Mouse (Mus musculus): Measurements from ENCODE around the gene F2rl2. TPM values are rescaled to one million over a fixed set of nuclear protein-coding genes. Genes with fewer than 3 reads are reported as not detected.

Gene F2rl2
- polyA plus RNA-seq, 1 experiment: 0.44 TPM

DNA sequence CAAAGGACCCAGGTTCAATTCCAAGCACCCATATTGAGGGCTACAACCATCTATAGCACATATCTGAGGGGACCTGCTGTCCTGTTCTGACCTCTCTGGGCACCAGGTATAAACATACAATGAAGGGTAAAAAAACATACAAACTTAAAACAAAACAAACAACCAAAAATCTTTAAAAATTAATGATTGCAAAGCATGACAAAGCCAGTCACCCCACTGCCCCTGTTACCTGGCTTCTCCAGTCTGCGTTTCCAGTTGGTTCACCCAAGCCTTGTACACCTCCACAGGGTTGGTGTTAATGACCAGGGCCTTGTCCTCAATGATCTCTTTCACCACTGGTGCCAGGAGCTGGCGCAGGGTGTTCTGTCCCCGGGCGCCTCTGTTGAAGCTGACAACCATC, 32.8 kb upstream of the F2rl2 start:
- H3K27ac ChIP-seq (ENCODE audit: insufficient read depth, low read length): no peak overlapping the region
- WGBS: 96% methylated on average over 4 of the region's 4 CpGs
- no peaks in the 10 kb centered on the region for H3K27me3 ChIP-seq (ENCODE audit: control insufficient read depth, insufficient read depth, low read length)
- TF ChIP-seq CTCF (IDR thresholded peaks at IDR 0.05; ENCODE audit: borderline replicate concordance, insufficient read depth, low read depth, low read length) (no peak), POLR2A (IDR thresholded peaks at IDR 0.05; ENCODE audit: borderline replicate concordance, insufficient read depth, low read length) (no peak)
- no peaks in the 10 kb centered on the region for H3K4me1 ChIP-seq (ENCODE audit: control insufficient read depth, insufficient read depth, low read length)
- no peak overlapping the region for H3K4me3 ChIP-seq (replicated peaks; ENCODE audit: insufficient read depth, low read depth, low read length)
- no peak for DNase-seq

DNA sequence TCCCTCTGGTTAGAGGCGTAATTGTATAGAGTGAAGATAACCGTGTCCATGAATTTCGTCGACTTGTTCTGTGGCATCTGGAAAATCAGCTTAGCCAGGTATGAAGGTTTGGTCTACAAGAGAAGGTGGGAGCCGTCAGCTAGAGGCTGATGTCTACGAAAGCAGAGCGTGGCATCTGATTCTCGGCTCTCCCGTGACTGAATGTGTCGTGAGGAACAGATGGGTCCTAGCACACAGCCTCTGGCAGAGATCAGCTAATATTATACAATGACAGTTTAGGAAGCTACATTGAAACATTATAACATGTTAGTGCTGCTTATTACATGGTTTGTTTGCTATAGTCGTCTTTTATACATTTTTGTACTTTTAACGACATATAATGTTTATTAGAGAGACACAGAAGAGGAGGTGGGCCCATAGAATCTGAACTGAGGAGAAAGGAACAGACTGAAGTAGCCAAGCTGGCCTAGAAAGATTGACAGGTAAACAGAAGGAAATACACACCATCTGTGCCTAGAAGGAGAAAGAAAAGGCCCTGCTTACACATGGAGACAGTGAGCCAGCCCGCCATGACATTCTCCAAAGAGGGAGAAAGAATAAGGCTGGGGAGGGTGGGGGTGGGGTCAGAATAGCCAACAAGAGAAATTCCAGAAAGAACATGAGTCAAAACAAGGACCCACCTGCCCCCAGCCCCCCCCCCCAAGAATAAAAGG, 30.9 kb upstream of the F2rl2 start:
- TF ChIP-seq POLR2A (IDR thresholded peaks at IDR 0.05; ENCODE audit: borderline replicate concordance, insufficient read depth, low read length) (no peak), CTCF (IDR thresholded peaks at IDR 0.05; ENCODE audit: borderline replicate concordance, insufficient read depth, low read depth, low read length) (no peak)
- H3K4me3 ChIP-seq (replicated peaks; ENCODE audit: insufficient read depth, low read depth, low read length): no peak overlapping the region
- H3K27me3 ChIP-seq (ENCODE audit: control insufficient read depth, insufficient read depth, low read length): no peaks in the 10 kb centered on the region
- no peak for DNase-seq
- no peaks in the 10 kb centered on the region for H3K4me1 ChIP-seq (ENCODE audit: control insufficient read depth, insufficient read depth, low read length)
- 77% methylated on average over 13 of the region's 13 CpGs for WGBS
- H3K27ac ChIP-seq (ENCODE audit: insufficient read depth, low read length): no peak overlapping the region

DNA sequence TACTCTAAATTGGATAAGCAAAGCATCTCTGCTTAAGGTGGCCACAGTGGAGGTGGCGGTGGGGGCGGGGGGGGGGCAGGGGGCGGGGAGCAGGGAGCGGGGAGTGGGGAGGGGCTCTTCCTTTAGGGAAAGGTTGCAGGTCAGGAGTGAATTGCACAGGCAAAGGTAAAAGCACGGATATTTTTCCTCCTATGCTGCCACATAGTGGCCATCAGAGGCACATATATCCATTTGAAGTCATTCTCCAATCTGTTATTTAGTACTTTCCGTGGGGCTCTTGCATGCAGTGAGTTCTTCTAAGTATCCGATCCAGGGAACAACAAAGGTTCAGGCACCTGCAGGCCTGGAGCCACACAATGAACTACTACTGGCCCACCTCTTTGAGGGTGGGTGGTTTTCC, 29.4 kb upstream of the F2rl2 start:
- Histone ChIP-seq H3K27ac (ENCODE audit: insufficient read depth, low read length) (no peak overlapping the region), H3K27me3 (ENCODE audit: control insufficient read depth, insufficient read depth, low read length) (no peaks in the 10 kb centered on the region), H3K4me1 (ENCODE audit: control insufficient read depth, insufficient read depth, low read length) (no peaks in the 10 kb centered on the region), H3K4me3 (replicated peaks; ENCODE audit: insufficient read depth, low read depth, low read length) (no peak overlapping the region)
- DNase-seq: no peak
- WGBS: 26% methylated on average over 7 of the region's 7 CpGs
- TF ChIP-seq CTCF (IDR thresholded peaks at IDR 0.05; ENCODE audit: borderline replicate concordance, insufficient read depth, low read depth, low read length): no peak; the same call in 1 of the 2 replicates
- TF ChIP-seq POLR2A (IDR thresholded peaks at IDR 0.05; ENCODE audit: borderline replicate concordance, insufficient read depth, low read length): no peak

GRCm38 (mm10) chr13:95670534-95670933, 26.1 kb upstream of the F2rl2 start:
- no peak for TF ChIP-seq POLR2A (IDR thresholded peaks at IDR 0.05; ENCODE audit: borderline replicate concordance, insufficient read depth, low read length)
- TF ChIP-seq CTCF (IDR thresholded peaks at IDR 0.05; ENCODE audit: borderline replicate concordance, insufficient read depth, low read depth, low read length): no peak
- no peak for DNase-seq
- Histone ChIP-seq H3K4me3 (replicated peaks; ENCODE audit: insufficient read depth, low read depth, low read length) (no peak overlapping the region), H3K27me3 (ENCODE audit: control insufficient read depth, insufficient read depth, low read length) (no peaks in the 10 kb centered on the region), H3K4me1 (ENCODE audit: control insufficient read depth, insufficient read depth, low read length) (no peaks in the 10 kb centered on the region), H3K27ac (ENCODE audit: insufficient read depth, low read length) (no peak overlapping the region)
- 88% methylated on average over 5 of the region's 5 CpGs for WGBS

DNA sequence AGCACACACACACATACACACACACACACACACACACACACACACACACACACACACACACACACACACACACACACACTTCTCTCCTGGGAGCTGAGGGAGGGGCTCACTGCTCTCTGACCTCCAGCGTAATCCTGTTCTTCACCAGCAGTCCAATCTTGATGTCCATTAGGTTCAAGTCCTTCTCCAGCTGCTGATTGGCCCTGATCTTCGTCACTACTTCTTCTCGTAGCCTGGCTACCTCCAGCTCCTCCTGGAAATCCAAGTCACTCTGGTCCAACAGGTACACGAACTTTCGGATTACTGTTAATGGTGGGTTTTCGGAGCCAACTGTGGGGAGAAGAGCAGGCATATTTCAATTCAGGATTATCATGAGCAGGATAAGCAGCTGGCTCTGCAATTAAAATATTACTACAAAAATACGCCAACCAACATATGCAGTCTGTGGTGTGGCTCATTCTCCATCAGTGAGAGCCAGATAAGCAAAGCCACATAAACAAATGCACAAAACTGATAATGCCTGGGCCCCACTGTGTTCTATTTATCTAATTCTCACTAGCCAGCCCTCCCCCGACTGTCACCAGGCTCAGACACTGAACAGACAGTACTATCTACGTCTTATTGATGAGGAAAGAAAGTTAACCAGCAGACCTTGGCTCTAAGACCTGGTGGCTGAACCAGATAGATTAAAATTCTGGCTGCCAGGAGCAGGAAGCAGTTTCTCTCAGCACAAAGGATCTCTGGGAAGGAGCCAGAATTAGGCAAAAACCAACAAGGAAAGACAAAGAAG, 25.4 kb upstream of the F2rl2 start:
- TF ChIP-seq CTCF (IDR thresholded peaks at IDR 0.05; ENCODE audit: borderline replicate concordance, insufficient read depth, low read depth, low read length): no peak

GRCm38 (mm10) chr13:95672372-95672771, 24.3 kb upstream of the F2rl2 start:
- H3K27me3 ChIP-seq (ENCODE audit: control insufficient read depth, insufficient read depth, low read length): no peaks in the 10 kb centered on the region
- H3K27ac ChIP-seq (ENCODE audit: insufficient read depth, low read length): no peak overlapping the region
- DNase-seq: no peak
- H3K4me1 ChIP-seq (ENCODE audit: control insufficient read depth, insufficient read depth, low read length): no peaks in the 10 kb centered on the region
- TF ChIP-seq POLR2A (IDR thresholded peaks at IDR 0.05; ENCODE audit: borderline replicate concordance, insufficient read depth, low read length) (no peak), CTCF (IDR thresholded peaks at IDR 0.05; ENCODE audit: borderline replicate concordance, insufficient read depth, low read depth, low read length) (no peak)
- 82% methylated on average over 7 of the region's 7 CpGs for WGBS
- no peak overlapping the region for H3K4me3 ChIP-seq (replicated peaks; ENCODE audit: insufficient read depth, low read depth, low read length)

More for the DNA sequence above, 25.4 kb upstream of the F2rl2 start:
- WGBS: 82% methylated on average over 9 of the region's 9 CpGs
- no peak for DNase-seq
- Histone ChIP-seq H3K4me1 (ENCODE audit: control insufficient read depth, insufficient read depth, low read length) (no peaks in the 10 kb centered on the region), H3K4me3 (replicated peaks; ENCODE audit: insufficient read depth, low read depth, low read length) (no peak overlapping the region), H3K27ac (ENCODE audit: insufficient read depth, low read length) (no peak overlapping the region), H3K27me3 (ENCODE audit: control insufficient read depth, insufficient read depth, low read length) (no peaks in the 10 kb centered on the region)

- Histone ChIP-seq H3K4me3 (replicated peaks; ENCODE audit: insufficient read depth, low read depth, low read length) (no peak overlapping the region), H3K27me3 (ENCODE audit: control insufficient read depth, insufficient read depth, low read length) (no peaks in the 10 kb centered on the region), H3K27ac (ENCODE audit: insufficient read depth, low read length) (no peak overlapping the region), H3K4me1 (ENCODE audit: control insufficient read depth, insufficient read depth, low read length) (no peaks in the 10 kb centered on the region)
- WGBS: 87% methylated on average over 5 of the region's 5 CpGs
- DNase-seq: no peak
- TF ChIP-seq CTCF (IDR thresholded peaks at IDR 0.05; ENCODE audit: borderline replicate concordance, insufficient read depth, low read depth, low read length) (no peak), POLR2A (IDR thresholded peaks at IDR 0.05; ENCODE audit: borderline replicate concordance, insufficient read depth, low read length) (no peak)
Observed at GRCm38 (mm10) chr13:95679078-95679477, 17.6 kb upstream of the F2rl2 start.

DNA sequence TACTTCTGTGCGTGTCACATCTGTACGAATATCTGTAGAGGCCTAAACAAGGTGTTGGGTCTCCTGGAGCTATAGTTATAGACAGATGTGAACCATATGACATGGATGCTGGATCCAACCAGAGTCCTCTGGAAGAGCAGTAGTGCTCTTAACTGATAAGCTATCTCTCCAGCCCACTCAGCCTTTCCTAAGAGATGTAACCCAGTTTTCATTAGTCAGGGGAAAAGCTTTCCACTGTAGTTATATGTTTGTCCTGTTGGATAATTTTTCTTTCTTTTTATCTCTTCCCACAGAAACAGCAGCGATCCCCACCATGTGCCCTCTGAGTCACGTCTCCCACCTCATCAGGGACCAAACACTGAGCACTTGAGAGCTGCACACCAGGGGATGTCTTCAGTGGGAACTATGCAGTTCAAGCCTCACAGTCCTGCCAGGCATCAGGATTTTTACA, 17.1 kb upstream of the F2rl2 start:
- TF ChIP-seq CTCF (IDR thresholded peaks at IDR 0.05; ENCODE audit: borderline replicate concordance, insufficient read depth, low read depth, low read length): no peak
- no peak for TF ChIP-seq POLR2A (IDR thresholded peaks at IDR 0.05; ENCODE audit: borderline replicate concordance, insufficient read depth, low read length)

More for the DNA sequence above, 17.1 kb upstream of the F2rl2 start:
- no peak overlapping the region for H3K27ac ChIP-seq (ENCODE audit: insufficient read depth, low read length)
- no peak overlapping the region for H3K4me3 ChIP-seq (replicated peaks; ENCODE audit: insufficient read depth, low read depth, low read length)
- WGBS: 89% methylated on average over 4 of the region's 4 CpGs
- no peaks in the 10 kb centered on the region for H3K4me1 ChIP-seq (ENCODE audit: control insufficient read depth, insufficient read depth, low read length)
- no peak for DNase-seq
- H3K27me3 ChIP-seq (ENCODE audit: control insufficient read depth, insufficient read depth, low read length): no peaks in the 10 kb centered on the region

All from cerebellum, adult 2 months (tissue).